Mouse (Mus musculus) c-Kit-positive CD71-positive TER-119-negative erythroid progenitor cells, embryonic 14.5 days (primary cell): ENCODE measurements around the gene Ltbp2.

Experiments
- DNase-seq: peaks from one replicate; pipeline ENCODE4 v3.0.0-alpha.2; 2013; ENCODE audit warnings: low read depth

Ltbp2 gene

DNA sequence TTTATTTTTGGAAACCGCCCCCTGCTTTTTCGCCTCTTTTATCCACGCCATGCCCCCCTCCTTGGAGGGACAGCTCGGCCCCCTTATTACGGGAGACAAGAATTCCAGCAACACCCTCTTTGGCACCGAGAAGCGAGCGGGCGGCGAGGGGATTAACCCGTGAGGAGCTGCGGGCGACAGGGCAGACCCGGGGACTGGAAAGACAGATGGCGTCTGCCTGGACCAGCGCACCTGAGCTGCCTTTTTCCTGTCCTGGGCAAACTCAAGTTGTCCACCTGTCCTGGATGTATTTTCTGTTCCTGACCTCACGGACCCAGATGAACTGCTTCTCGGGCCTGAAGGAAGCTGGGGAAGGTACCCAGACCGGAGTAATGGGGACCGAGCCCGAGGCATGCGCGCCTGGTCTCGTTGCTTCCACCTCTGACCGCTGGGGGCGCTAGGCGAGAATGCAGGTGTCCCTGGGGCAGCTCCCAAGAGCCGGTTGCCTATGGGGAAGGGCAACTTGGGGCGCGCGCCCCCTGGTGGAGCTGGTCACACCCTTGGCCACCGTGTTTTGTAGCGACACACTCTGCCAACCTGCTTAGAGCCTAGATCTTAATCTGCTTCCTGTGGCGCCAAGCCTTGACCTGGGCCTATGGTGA, at the start of gene Ltbp2:
Gene Ltbp2, minus strand, starts transcription at position 52 of the 641 bp plus-strand sequence.
- peak; percentile 81 for DNase-seq

DNA sequence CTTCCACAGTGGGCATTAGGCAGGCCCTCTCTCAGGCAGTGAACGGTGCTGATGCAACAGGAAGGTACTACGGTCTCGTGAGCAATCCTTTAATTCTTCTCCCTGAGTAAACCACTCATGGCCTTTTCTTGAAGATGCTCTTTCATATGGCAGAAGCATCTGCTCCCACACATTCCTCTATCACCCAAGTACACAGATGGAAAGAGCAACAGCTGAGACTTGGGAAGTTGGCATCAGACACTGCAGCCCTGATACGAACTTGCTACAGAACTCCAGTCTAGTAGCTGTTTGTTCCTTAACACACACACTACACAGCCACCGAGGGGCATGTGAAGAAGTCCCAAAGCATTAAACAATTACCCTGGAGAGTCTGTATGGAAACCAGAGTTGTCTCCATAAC, 48.0 kb upstream of the Ltbp2 start:
- DNase-seq, result no peak

DNA sequence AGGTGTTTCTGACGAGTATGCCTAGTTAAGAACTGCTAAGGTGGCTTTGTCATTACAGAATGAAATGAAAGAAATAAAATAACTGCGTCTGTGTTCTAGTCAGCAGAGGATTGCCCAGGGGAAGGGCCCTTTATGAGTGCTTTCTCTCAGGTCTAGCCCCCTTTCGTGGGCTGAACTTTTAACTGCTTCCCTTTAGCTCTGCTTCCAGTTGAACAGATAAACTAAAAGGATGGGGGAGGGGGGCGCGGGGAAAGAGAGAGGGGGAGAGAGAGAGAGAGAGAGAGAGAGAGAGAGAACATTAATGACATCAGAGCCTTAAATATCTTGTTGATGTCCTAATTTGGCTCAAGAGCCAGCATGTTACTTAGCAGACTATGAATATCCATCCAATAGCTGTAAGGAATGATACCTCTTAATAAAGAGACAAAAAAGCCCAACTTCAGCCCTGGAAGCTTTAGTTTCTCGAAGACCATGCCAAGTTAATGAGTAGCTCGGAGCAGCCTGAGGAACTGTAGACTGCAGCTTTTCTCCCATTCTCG, 45.6 kb upstream of the Ltbp2 start:
- DNase-seq, result no peak

DNA sequence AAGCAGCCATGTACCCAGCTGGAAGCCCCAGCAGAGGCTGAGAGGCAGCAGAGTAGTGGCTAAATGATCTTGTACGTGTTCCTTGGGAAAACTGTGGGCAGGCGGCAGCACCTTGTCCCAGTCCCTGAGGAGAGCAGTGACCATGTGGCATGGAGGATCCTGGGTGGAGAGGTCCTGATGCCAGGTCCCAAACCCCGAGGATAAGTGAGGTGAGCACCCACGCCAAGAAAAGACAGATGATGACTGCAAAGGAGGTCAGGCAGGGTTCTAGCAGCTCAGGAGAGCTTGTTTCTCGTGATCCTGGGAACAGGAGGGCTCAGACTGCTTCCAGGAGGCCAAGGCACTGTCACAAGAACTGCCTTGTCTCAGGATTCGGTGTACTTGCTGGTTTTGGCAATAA, 42.5 kb upstream of the Ltbp2 start:
- no peak for DNase-seq

DNA sequence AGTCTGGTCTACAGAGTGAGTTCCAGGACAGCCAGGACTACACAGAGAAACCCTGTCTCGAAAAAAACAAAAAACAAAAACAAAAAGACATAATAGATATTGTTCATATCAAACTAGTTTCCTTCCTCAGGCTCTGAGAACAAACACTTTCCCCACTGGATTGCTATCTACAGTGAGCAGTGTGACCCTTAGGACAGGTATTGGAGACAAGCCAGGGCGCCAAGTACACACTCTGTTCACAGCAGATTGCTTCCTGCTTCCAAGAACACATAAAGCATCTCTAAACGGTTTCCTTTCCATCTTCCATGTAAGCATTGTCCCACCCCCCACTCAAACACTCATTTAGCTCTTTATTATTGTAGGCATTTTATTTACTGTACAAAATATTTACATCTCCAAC, 41.5 kb upstream of the Ltbp2 start:
- DNase-seq, result no peak

DNA sequence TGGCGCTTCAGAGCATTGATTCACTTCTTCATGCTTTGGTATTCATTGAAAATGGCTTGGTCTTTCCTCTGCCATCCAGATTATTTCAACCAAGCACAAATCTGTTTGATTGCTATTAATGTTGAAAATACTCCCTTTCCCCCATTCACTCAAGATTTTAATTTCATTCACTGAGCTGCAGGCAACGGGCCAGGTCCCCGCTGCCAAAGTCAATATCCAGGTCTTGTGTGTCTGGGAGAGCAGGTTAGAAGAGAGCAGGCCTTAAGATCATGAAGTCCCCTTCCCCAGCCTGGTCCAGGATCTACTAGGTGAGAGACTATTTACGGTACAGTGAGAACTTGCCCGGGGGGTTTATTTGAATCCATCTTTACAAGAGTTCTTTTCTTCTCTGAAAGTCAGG, 38.6 kb upstream of the Ltbp2 start:
- DNase-seq, result no peak

DNA sequence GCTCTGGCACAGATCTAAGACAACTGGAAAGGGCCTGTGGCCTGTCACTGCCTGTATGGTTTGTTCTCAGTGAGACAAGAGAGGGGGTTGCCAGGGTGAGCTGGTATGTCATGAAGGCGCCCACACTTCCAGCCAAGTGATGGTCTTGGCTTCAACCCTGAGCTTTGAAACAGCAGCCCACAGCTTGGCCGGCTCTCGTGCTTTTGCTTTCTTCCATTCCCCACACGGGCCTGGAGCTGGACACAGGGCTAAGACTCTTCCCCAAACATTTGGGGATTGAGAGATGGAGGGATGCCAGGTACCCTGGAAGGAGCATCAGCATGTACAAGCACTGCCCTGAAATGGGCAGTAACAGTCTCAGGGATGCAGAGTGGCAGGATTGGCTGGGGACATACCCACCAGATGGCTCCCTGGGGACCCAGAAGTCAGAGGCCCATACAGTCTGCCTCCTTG, 36.3 kb upstream of the Ltbp2 start:
- no peak for DNase-seq

DNA sequence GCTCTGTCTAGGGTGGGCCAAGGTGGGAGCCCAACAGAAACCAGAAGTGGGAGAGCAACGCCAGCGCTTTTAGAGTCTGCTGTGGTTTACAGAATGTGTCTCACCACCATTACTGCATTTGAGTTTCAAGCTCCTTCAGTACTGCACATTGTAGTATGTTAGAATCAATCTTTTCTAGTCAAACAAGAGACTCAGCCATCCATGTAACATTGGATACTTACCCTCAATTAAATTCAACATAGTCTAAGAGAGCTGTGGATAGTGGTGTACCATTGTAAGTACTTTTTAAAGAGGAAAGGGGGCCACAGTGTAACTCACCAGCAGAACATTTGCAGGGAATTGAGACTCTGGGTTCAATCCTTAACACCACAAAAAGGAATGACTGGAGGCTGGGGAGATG, 35.3 kb upstream of the Ltbp2 start:
- DNase-seq, result no peak

DNA sequence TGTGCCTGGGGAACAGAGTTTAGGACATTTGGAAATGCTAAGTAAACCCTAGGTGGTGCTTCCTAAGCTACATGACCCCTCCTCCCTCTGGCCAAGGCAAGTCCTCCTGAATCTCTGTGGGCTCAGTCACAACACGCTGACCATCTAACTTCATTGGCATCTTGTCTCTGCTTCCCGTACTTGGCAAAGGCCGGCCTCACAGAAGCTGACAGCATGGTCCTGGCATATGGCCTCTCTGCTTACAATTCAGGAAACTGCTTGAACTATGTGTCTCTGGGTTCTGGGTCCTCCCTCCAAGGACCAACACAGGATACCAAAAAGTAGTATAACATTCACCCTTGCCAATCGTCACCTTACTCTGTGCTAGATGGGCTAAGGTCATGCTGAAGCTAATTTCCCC, 33.7 kb upstream of the Ltbp2 start:
- no peak for DNase-seq

DNA sequence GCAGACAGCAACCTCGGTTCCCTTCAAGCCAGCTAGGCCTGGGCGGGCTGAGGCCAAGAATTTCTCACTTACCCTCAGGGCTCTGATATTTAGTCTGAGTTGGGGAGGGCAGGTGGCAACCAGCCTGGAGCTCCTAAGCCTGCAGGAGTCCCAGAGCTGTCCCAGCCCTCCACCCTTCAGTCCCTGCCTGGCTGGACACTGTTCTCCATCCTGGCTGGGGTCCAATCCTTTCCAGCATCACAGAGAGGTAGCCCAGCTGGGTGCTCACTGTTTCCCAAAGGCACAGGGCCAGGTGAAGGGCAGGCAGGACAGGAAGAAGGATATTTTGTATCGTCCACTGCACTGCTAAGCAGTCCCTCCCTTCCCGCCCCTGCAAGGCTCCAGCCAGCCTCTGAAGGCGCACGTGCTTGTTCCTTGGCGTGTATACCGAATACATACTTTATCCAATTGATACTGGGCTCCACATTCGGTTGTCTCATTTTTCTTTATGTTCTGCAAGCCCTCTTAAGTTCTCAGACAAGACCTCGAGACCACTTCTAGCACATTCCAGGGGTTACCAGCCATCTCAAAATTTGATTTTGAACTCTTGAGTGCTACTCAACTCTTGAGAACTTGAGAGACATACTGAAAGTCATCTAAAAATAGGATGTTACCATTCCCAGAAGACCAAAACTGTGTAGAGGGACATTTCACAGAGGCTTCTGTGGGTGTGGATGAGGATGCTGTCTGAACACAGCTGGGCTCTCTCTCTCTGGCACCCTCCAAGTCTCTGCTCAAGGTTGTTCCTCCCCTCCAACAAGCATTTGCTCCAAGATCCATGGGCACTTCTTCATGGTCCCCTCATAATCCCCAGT, 31.5 kb upstream of the Ltbp2 start:
- no peak for DNase-seq

DNA sequence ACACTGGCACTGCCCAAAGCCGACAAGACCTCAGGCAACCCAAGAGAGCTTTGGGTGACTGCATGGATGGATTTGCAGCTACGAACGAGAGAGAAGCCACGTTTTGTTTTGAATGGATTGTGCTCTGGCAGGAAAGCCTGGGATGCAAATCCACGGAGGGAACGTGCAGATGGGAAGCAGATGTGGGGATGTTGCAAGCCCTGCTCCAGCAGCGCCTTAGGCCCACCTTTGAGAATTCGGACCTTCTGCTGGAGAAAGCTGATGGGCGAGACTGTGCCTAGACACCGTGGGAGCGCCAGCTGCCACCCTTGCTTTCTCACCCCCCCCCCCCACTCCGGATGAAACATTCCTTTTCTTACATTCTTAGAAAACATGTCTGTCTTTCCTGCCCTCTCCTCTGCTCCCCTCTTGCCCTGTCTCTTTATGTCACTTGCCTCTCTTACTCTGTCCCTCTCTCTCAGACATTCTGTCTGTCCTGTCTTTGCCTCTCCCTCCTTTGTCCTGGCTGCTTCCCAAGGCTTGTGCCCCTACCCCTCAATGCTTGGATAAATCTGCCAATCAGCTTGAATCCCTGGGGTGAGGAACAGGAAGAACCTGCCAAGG, 30.8 kb upstream of the Ltbp2 start:
- DNase-seq, result no peak

DNA sequence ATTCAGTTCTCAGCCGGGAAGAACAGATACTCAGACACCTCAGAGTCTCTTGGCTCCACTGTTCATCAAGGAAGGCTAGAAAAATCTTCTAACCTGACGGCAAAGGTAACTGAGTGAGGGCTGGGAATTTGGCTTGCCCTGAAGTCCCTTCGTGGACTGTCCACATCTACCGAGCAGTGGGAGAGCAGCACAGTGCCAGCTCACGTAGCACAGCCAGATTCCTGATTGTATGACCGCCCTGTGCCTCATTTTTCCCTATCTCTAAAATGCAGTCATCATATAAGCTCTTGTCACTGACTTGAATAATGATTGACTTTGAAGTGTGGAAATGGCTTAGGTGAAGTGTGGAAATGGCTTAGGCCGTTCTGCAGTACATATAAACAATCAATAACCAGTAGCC, 28.1 kb upstream of the Ltbp2 start:
- DNase-seq, result no peak

DNA sequence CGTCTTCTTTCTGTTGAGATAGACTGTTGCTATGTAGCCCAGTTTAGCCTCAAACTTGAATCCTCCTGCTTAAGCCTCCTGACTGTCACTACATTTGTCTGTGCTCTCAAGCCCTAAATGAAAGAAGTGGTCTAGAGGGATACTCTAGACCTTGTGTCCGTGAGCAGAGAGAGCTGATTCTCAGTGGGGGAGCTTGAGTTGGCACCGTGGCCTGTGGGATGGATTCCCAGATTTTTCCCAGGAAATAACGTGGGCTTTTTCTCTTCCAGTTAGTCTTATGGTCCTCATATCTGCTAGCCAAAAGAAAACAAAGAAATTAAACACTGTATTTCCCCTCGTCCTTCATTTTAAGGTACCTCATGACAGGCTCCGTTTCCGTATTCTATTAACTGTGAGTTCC, 24.0 kb upstream of the Ltbp2 start:
- no peak for DNase-seq

DNA sequence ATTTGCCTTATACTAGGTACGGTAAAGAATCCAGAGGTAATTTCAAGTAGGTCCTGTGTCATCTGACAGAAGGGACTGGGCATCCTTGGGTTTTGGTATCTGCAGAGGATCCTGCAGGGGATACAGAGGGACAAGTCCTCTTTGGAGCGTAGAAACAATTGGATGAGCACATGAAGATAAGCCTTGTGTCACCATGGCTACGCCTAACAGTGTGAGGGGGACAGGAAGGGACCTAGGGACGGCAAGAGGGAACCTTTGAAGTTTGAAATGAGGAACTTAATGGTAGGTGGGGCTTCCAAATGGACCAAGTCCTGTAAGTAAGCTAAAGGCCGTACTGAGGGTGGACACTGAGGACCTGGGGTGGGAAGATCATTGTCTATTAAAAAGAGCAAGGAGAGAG, 21.0 kb upstream of the Ltbp2 start:
- DNase-seq, result no peak

DNA sequence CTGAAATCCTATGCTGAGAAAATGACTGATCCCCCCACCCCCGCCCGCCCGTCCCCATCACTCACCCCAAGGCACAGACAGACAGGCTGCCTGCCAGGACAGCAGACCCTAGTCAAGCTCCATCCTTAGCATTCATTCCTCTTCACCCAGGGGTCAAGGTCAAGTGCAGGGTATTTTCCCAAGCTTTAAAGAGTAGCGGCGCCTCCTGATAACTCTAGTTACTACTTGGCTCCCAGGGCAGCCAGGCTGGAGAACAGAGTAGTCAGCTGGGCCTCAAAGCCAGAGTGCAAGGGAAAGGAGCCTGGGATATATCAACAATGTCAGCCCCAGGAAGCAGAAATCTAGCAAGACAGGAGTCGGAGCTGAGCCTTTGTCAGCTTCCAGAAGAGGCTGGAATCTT, 19.9 kb upstream of the Ltbp2 start:
- DNase-seq, result no peak

DNA sequence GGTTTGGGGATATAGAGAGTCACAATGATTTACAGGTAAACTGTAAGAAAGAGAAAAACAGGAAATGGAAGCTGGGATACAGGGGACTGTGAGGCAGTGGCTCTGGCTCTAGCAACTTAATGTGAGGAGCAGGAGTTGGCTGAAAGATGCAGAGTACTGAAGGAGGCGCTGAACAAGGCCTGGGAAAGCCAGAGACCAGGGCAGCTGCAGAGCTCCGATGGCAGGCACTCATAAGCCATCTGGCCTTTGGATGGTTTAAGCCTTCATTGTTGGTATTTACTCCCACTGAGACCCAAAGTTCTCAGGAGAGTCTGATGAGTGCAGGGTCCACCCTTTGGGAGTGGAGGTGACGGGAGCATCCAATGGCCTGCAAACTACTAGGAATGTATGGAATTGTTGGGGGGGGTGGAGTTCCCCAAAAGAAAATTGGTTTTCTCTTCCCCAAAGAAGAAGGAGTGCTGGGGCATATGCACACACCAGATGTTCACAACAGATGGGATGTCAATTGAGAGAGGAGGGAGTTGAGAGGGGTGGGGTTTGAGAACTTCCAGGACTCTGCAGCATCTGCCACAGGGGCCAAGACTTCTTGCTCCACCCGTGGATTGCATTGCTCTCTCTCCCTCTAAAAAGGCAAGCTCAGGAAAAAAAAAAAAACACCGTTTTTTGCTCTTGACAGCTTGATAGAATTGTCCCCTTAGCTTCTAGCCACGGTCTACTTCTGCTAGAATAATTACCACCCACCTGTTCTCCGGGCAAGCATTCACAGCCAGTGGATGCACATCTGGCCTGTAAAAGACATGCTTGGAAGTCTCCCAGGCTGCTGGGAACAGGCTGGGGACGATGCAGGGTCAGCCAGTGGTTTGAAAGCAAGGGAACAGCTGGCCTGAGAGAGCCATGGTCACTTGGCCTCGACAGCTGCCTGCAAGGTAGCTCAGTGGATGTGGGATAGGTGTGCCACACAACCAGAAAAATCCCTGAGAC, 17.6 kb upstream of the Ltbp2 start:
- DNase-seq, result no peak

DNA sequence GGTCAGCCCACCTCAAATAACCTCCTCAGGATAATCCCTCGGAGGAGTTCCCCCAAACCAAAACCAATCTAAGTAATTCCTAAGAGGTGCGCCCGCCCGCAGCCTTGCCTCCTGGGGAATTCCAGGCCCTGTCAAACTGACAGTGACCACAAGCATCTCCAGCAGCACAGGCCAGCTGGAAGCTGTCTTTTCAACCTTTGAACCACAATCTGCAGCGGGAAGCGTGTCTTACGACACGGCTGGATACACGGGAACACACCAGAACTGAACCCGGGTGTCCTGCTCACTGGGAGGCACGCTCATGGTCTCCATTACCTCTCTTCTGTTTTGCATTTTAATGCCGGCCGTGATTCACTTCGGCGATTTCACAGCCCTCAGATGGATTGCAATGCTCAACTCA, 14.0 kb upstream of the Ltbp2 start:
- DNase-seq, result no peak

DNA sequence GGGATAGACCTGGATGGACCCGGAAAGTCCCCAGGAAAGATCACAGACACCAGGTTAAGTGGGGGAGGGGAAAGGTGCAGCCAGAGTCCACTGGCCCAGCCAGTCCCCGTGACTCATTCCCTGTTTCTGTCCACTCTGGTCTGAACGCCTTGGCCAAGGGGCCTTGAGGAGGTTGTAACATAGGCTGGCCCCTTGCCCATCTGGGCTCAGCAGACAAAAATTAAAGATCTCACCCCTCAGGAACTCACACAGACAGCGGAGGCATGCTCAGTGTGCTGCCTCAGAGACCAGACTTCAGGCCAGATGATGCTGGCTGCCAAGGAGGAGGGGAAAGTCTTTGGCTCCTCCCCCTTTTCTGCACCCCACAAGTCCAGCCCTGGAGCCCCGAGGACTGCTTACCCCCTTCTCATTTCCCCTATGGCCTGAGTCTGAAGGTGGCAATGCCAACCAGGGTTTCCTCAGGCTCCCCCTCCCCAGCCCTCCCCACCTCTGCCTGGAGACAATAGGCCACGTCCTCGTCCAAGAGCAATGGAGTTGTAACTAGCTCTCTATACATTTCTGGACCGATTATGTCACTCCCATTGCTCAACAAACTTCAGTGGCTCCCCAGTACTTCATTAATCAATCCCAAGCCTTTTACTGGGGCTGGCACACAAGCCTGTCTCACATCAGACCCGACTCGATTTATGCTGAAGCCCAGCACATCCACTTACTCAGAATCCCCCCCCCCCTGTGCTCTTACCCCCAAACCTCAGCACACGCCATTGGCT, 9.0 kb upstream of the Ltbp2 start:
- DNase-seq, result no peak

DNA sequence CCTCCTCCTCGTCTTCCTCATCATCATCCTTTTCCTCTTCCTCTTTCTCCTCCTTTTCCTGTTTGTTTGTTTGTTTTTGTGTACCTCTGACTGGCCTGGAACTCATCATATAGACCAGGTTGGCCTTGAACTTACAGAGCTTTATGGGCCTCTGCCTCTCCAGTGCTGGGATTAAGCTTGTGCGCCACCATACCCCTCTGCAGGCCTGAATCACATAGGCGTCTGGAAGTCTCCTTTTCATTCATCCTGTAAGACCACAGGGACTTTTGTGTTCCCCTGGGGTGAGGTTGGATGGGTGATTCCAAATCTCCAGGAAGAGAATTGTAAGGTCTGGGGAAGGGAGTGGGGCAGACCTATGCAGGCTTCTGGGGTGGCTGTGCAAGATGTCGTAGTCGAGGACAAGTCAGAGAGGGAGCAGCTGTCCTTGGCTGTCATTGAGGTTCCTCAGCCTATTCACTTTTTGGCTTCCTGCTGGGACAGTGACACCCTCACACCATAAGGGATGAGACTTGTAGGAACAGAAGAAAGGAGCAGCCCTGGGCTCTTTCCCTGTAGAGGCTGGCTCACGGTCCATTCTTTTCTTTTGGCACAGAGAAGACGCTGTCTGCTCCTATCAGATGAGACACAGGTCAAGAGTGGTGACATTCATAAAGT, 8.2 kb upstream of the Ltbp2 start:
- no peak for DNase-seq

DNA sequence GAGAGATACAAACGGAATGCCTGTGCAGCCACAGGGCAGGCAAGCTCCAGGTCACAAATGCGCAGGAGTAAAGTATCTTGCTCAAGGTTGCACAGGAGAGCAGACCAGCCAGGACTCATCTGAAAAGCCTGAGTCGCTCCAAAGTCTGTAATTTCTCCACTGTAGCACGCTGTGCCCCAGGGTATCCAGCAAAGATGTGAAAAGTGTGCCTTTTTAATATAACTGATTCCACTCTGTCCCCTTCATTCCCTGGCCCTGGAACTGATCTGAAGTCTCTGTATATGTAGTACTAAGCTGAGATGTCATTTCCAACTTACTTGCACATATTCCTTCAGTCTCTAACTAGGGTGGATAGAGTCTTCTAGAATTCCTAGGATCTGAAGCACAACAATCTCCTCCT, 6.5 kb upstream of the Ltbp2 start:
- no peak for DNase-seq

DNA sequence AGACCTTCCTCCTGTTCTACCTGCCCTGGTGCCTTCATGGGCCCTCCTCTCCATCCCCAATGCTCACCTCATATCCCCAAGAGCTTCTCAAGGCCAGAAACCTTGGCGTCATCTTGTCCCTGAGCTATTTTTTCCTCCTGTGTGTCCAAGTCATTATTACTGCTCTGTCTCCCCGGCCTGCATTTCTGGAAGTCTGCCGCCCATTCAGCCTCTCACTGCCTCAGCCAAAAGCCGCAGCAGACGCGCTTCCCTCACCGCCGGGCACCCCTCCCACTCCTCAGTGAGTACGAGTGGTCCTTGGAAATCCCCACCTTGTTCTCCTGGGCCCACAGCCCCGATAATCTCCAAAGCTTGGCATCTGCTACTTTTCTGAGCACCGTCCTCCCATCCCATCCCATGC, 3.8 kb upstream of the Ltbp2 start:
- no peak for DNase-seq
